Mouse (Mus musculus): ENCODE data around the gene Aff1.

The Aff1 gene

GRCm38 (mm10) chr5:103725268-103726149, 33.3 kb downstream of the Aff1 start:
- no peak for DNase-seq (ENCODE audit: extremely low read depth, insufficient read length, low spot score)

- DNase-seq (ENCODE audit: extremely low read depth, insufficient read length, low spot score) = no peak
Observed at GRCm38 (mm10) chr5:103726281-103726938, 34.2 kb downstream of the Aff1 start.

- no peak for DNase-seq (ENCODE audit: extremely low read depth, insufficient read length, low spot score)
Observed at GRCm38 (mm10) chr5:103727777-103728395, 35.7 kb downstream of the Aff1 start.

GRCm38 (mm10) chr5:103729225-103729624, 37.1 kb downstream of the Aff1 start:
- DNase-seq (ENCODE audit: extremely low read depth, insufficient read length, low spot score) = no peak

GRCm38 (mm10) chr5:103730142-103730541, 38.0 kb downstream of the Aff1 start:
- no peak for DNase-seq (ENCODE audit: extremely low read depth, insufficient read length, low spot score)

- no peak for DNase-seq (ENCODE audit: extremely low read depth, insufficient read length, low spot score)
Observed at GRCm38 (mm10) chr5:103730727-103731126, 38.6 kb downstream of the Aff1 start.

GRCm38 (mm10) chr5:103732581-103732980, 40.4 kb downstream of the Aff1 start:
- no peak for DNase-seq (ENCODE audit: extremely low read depth, insufficient read length, low spot score)

GRCm38 (mm10) chr5:103735411-103736112, 43.4 kb downstream of the Aff1 start:
- DNase-seq (ENCODE audit: extremely low read depth, insufficient read length, low spot score) = no peak

- no peak for DNase-seq (ENCODE audit: extremely low read depth, insufficient read length, low spot score)
Observed at GRCm38 (mm10) chr5:103736553-103737207, 44.5 kb downstream of the Aff1 start.

- peak; percentile 81 for DNase-seq (ENCODE audit: extremely low read depth, insufficient read length, low spot score)
Observed at GRCm38 (mm10) chr5:103737208-103738066, 45.3 kb downstream of the Aff1 start.

- DNase-seq (ENCODE audit: extremely low read depth, insufficient read length, low spot score) = no peak
Observed at GRCm38 (mm10) chr5:103738509-103738908, 46.3 kb downstream of the Aff1 start.

- no peak for DNase-seq (ENCODE audit: extremely low read depth, insufficient read length, low spot score)
Observed at GRCm38 (mm10) chr5:103739163-103739562, 47.0 kb downstream of the Aff1 start.

- no peak for DNase-seq (ENCODE audit: extremely low read depth, insufficient read length, low spot score)
Observed at GRCm38 (mm10) chr5:103740093-103740902, 48.1 kb downstream of the Aff1 start.

- no peak for DNase-seq (ENCODE audit: extremely low read depth, insufficient read length, low spot score)
Observed at GRCm38 (mm10) chr5:103740903-103741246, 48.7 kb downstream of the Aff1 start.

- DNase-seq (ENCODE audit: extremely low read depth, insufficient read length, low spot score) = no peak
Observed at GRCm38 (mm10) chr5:103741443-103741842, 49.3 kb downstream of the Aff1 start.

GRCm38 (mm10) chr5:103741992-103742391, 49.8 kb downstream of the Aff1 start:
- DNase-seq (ENCODE audit: extremely low read depth, insufficient read length, low spot score) = no peak

- DNase-seq (ENCODE audit: extremely low read depth, insufficient read length, low spot score) = no peak
Observed at GRCm38 (mm10) chr5:103744531-103744930, 52.4 kb downstream of the Aff1 start.

GRCm38 (mm10) chr5:103745635-103746034, 53.5 kb downstream of the Aff1 start:
- no peak for DNase-seq (ENCODE audit: extremely low read depth, insufficient read length, low spot score)
